Mouse (Mus musculus): ENCODE results near the gene Bcl9.
A peak's percentile ranks its signal among the peaks of the same experiment; 100 is the strongest.

The Bcl9 gene

DNA sequence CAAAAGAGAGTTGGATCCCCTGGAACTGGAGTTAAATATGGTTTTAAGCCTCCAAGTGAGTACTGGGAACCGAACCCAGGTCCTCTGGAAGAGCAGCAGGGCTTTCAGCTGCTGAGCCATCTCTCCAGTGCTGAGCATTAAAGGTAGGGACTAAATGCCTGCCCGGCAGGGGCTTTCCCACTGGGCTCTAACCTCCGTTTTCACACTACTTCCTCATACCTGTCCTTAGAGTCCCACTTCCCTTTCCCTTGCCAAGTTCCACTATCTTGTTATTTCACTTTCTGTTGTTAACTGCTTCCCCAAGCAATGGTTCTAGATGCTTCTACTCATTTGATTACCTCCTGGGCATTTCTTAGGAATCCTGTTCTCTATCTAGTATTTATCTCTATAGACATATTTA is 65.4 kb downstream of the Bcl9 start:
- DNase-seq (ENCODE audit: low spot score) = no peak

- DNase-seq (ENCODE audit: low spot score) = no peak
Measured at GRCm38 (mm10) chr3:97231857-97232256, 65.9 kb downstream of the Bcl9 start.

DNA sequence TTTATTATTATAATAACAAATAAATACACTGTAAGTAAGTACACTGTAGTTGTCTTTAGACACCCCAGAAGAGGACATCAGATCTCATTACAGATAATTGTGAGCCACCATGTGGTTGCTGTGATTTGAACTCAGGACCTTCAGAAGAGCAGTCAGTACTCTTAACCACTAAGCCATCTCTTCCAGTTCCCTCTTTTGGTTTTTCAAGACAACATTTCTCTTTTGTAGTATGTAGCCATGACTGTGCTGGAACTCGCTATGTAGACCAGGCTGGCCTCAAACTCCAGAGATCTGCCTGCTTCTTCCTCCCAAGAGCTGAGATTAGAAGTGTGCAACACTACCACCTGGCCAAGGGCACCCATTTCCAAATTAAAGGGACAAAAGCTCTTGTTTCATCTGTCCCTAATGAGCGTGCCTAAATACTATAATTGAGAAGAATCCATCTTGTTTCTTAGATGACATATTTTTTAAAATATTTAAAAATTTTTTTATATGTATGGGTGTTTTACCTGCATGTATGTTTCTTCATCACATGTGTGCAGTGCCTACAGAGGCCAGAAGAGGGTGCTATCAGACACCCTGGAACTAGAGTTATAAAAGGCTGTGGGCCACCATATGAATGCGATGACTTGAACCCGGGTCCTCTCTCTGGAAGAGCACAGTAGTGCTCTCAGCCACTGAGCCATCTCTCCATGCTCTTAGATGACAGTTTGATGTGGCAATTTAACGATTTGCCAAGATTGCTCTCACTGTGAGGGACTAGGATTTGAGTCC is 66.9 kb downstream of the Bcl9 start:
- no peak for DNase-seq (ENCODE audit: low spot score)

- no peak for DNase-seq (ENCODE audit: low spot score)
Measured at GRCm38 (mm10) chr3:97228457-97228856, 69.3 kb downstream of the Bcl9 start.

- no peak for DNase-seq (ENCODE audit: low spot score)
Measured at GRCm38 (mm10) chr3:97228020-97228419, 69.7 kb downstream of the Bcl9 start.

DNA sequence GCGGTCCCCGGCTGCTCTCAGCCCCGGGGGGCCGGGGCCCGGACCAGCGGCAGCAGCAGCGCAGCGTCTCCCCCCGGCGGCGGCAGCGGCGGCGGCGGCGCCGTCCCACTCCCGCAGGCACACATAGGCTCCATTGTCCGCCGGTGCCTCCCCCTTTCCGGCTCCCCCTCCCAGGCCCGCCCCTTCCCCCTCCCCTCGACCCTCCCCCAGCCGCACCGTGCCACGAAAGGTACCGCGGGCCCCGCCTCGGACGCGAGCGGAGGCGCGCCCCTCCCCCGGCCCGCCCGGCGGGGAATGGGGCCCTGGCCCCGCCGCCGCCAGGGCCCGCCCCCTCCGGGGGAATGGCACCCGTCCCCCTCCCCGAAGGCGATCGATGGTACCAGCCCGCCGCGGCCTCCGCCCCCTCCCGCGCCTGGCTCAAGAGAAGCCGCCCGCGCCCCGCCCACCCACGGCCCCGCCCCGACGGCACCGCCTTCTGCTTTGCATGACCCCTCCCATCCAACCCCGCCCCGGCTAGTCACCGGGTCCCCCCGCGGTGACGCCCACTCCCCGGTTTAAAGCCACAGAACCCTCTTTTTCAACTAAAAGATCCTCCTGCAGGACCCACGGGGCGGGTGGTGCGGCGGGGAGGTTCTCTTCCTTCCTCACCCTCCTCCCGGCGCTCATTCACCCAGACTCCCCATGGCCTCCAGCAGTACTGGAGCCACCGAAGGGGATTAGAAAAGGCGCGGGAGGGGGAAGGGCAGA is 70.3 kb downstream of the Bcl9 start:
- DNase-seq (ENCODE audit: low spot score) = peak; percentile 65

GRCm38 (mm10) chr3:97226719-97227118 is 71.0 kb downstream of the Bcl9 start:
- DNase-seq (ENCODE audit: low spot score) = no peak

GRCm38 (mm10) chr3:97225231-97225630 is 72.5 kb downstream of the Bcl9 start:
- DNase-seq (ENCODE audit: low spot score) = no peak

GRCm38 (mm10) chr3:97223261-97223660 is 74.5 kb downstream of the Bcl9 start:
- no peak for DNase-seq (ENCODE audit: low spot score)

DNA sequence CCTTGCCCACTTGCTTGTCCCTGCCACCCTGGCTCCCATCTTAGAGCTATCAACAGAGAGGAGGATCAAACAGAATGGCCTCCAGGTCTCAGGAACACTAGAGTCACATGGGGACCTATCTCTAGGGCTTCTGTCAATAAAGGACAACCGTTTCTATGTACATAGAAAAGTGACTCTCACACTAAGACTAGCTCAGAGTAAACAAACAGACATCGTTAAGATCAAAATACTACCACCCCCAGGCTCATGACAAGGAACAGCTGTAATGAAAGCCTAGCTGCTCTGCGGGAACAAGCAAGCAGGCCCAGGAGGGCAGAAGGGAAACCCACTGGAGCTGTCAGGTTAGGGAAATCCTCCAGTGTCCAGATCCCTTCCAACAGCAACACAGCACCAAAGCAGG is 82.2 kb downstream of the Bcl9 start:
- no peak for DNase-seq (ENCODE audit: low spot score)

- no peak for DNase-seq (ENCODE audit: low spot score)
Measured at GRCm38 (mm10) chr3:97214439-97214838, 83.3 kb downstream of the Bcl9 start.

- DNase-seq (ENCODE audit: low spot score) = no peak
Measured at GRCm38 (mm10) chr3:97213871-97214270, 83.8 kb downstream of the Bcl9 start.

- no peak for DNase-seq (ENCODE audit: low spot score)
Measured at GRCm38 (mm10) chr3:97211177-97211576, 86.5 kb downstream of the Bcl9 start.

GRCm38 (mm10) chr3:97209351-97209750 is 88.4 kb downstream of the Bcl9 start:
- DNase-seq (ENCODE audit: low spot score) = no peak

DNA sequence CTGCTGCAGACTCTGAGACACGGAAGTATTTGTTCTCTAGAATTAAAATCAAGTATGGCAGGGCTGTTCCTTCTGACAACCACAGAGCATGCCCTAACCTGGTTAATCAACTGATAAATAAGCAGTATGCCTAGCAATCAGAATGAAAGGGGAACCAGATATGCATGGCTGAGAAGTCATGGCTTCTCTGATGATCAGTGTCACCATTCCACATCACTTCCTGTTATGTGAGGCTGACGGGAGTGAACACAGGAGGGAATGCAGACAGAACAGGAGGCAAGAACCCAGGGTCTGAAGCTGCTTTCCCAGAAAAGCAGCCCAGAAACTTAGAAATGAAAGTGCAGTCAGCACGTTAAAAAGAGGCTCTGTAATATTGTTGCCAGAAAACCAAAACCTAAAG is 91.2 kb downstream of the Bcl9 start:
- no peak for DNase-seq (ENCODE audit: low spot score)

DNA sequence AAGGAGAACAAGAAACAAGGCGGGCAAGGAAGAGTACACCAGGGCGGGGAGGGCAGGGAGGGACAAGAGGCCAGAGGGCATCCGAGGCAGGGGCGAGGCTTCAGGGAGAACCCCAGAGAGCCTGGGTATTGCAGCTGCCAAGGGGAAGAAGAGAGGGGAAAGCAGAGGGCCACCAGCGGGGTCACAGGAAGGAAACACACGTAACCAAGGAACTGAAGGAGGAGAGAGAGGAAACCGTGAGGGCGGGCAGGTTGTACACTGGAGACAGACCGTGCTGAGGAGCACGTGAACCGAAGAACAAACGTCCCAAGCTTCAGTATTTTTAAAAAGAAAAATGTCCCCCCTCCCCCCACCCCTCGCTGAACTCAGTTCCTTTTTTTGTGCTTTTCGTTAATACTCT is 93.8 kb downstream of the Bcl9 start:
- no peak for DNase-seq (ENCODE audit: low spot score)

- DNase-seq (ENCODE audit: low spot score) = peak; percentile 17
Measured at GRCm38 (mm10) chr3:97201943-97202342, 95.8 kb downstream of the Bcl9 start.

- no peak for DNase-seq (ENCODE audit: low spot score)
Measured at GRCm38 (mm10) chr3:97199261-97199660, 98.5 kb downstream of the Bcl9 start.

GRCm38 (mm10) chr3:97196571-97196970 is 101.1 kb downstream of the Bcl9 start:
- DNase-seq (ENCODE audit: low spot score) = no peak

GRCm38 (mm10) chr3:97185098-97185860 is 112.4 kb downstream of the Bcl9 start:
- DNase-seq (ENCODE audit: low spot score) = peak; percentile 25

GRCm38 (mm10) chr3:97183810-97184209 is 113.9 kb downstream of the Bcl9 start:
- DNase-seq (ENCODE audit: low spot score) = no peak

DNA sequence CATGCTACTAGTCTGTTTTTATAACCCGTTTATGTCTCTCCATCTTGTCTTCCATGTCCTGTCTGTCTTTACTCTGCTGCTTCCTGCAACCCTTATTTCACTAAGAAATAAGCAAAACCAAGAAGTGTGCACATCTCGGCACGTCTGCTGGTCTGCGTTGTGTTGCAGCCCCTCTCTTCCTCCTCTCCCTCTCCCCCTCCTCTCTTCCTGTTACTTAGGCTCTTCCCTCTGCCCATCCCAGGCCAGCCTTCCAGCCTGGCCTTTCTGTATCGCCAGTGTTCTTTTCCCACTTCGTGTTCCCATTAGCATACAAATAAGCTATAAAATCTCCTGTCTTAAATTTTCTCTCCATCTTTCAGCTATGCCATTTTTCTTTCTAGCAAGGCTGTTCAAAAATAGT is 117.2 kb downstream of the Bcl9 start:
- no peak for DNase-seq (ENCODE audit: low spot score)

DNA sequence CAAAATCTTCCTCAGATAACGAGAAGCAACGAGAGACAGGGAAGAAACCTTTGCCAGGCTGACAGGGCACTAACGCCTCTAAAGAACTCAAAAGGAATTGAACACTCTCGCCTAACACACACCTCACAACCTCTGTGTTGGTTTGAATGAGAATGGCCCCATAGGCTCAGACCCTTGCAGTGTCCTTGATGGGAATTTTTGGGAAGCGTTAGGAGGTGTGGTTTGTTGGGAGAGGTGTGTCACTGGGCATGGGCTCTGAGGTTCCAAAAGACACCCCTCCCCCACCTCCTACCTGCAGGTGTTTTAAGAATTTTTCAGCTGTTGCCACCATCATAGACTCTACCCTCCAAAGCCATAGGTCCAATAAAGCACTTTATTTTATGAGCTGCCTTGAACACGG is 118.8 kb downstream of the Bcl9 start:
- no peak for DNase-seq (ENCODE audit: low spot score)

All from c-Kit-positive CD71-positive TER-119-positive erythroid progenitor cells, embryonic 14.5 days (primary cell).